Mouse (Mus musculus) stomach, embryonic 14.5 days (tissue): ENCODE measurements around the gene Rab11fip3. TPM values are rescaled to one million over a fixed set of nuclear protein-coding genes. Genes with fewer than 3 reads are reported as not detected.

Source experiments
- ATAC-seq: fragments of 200-750 bp; cut with Nextera tagmentation; 2 replicates; pipeline ENCODE4 v1.8.0; 2017; ENCODE audit warnings: low read depth, moderate TSS enrichment; ENCODE audit not compliant: insufficient number of reproducible peaks, insufficient read depth, low FRiP score
- H3K27ac ChIP-seq: fragments of 300-500 bp; sonication (generic); 2 replicates; pipeline ENCODE4 v1.5.1; 2014; ENCODE audit warnings: mild to moderate bottlenecking, low read length, moderate library complexity, mixed read lengths
- H3K27me3 ChIP-seq: fragments of 300-500 bp; sonication (generic); 2 replicates; pipeline ENCODE4 v1.6.1; 2014; ENCODE audit warnings: low read length, control low read depth, mixed read lengths; ENCODE audit not compliant: control insufficient read depth, insufficient read depth
- H3K36me3 ChIP-seq: fragments of 300-500 bp; sonication (generic); 2 replicates; pipeline ENCODE4 v1.6.1; 2014; ENCODE audit warnings: mild to moderate bottlenecking, control low read depth, low read length, moderate library complexity, mixed read lengths; ENCODE audit not compliant: control insufficient read depth, insufficient read depth
- H3K4me1 ChIP-seq: fragments of 300-500 bp; sonication (generic); 2 replicates; pipeline ENCODE4 v1.6.1; 2014; ENCODE audit warnings: low read length, control low read depth, mixed read lengths; ENCODE audit not compliant: control insufficient read depth, insufficient read depth
- H3K4me2 ChIP-seq: fragments of 300-500 bp; sonication (generic); replicated peaks from 2 replicates; pipeline ENCODE4 v1.6.1; 2014; ENCODE audit warnings: low read depth, low read length, control low read depth
- H3K4me3 ChIP-seq: fragments of 300-500 bp; sonication (generic); 2 replicates; pipeline ENCODE4 v1.5.1; 2014; ENCODE audit warnings: low read depth, low read length, control low read depth
- H3K9ac ChIP-seq: fragments of 300-500 bp; sonication (generic); replicated peaks from 2 replicates; pipeline ENCODE4 v1.6.1; 2014; ENCODE audit warnings: low read depth, mild to moderate bottlenecking, control low read depth, low read length, moderate library complexity, mixed read lengths
- H3K9me3 ChIP-seq: fragments of 300-500 bp; sonication (generic); 2 replicates; pipeline ENCODE4 v1.6.1; 2016; ENCODE audit warnings: low read depth, low read length, control low read depth; ENCODE audit not compliant: control insufficient read depth
- WGBS: fragments of 180-500 bp; shearing (Covaris S2); extraction: QIAGEN DNeasy Blood & Tissue Kit; methylation state at CpG from one replicate; pipeline ENCODE4 v1.1.7; 2014; 5-methylcytosine and 5-hydroxymethylcytosine counted together
- polyA plus RNA-seq: library from polyadenylated mRNA; unstranded; fragments of >200 nt; fragmentation: Nextera tagmentation; extraction: Ambion mirVana; gene quantifications from 2 replicates; pipeline ENCODE4 v1.2.1, GENCODE M21; 2014

Gene Rab11fip3
- polyA plus RNA-seq, 1 experiment from 2014 or later = 11.4 TPM

DNA sequence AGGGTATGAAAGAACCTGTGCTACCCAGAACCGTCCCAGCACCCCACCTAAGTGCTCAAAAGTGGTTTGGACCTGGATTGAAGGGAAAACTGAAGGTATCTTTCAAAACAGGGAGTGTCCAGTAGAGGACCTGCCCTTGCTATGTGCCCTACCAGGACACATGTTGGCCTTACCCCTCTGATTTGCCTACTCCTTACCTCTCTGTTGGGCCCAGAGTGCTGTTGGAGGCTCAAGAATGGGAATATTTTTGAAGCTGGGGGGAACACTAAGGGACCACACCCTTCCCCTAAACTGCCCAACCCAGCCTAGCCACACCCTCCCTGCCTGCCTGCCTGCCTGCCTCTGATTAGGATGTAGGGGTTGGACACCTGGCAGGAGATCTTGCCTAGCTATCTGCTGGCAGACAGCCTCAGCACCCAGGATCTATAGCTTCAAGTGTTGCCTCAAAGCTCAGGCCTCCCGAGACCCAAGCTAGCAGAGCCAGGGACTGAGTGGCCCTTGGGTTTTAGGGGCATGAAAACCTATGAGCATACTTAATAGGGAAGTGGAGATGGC is 126.7 kb downstream of the Rab11fip3 start:
- Histone ChIP-seq H3K9me3 (no peaks in the 10 kb centered on the region), H3K27ac (no peak overlapping the region), H3K27me3 (no peaks in the 10 kb centered on the region), H3K4me3 (no peak overlapping the region), H3K36me3 (no peaks in the 10 kb centered on the region; the same call in 1 of the 2 replicates), H3K4me2 (no peak overlapping the region), H3K9ac (no peak overlapping the region), H3K4me1 (peaks cover 6% of the 10 kb centered on the region; the same call in 1 of the 2 replicates)
- 82% methylated on average over 2 of the region's 2 CpGs for WGBS
- ATAC-seq = peak; percentile 70; the same call in 1 of the 2 replicates

GRCm38 (mm10) chr17:25941511-25942241 is 127.7 kb downstream of the Rab11fip3 start:
- 3% methylated on average over 53 of the region's 54 CpGs for WGBS
- Histone ChIP-seq H3K9me3 (no peaks in the 10 kb centered on the region), H3K4me3 (peak overlapping the region; percentile 86), H3K36me3 (peaks cover 5% of the 10 kb centered on the region), H3K27ac (peak overlapping the region; percentile 85), H3K4me1 (peaks cover 6% of the 10 kb centered on the region; the same call in 1 of the 2 replicates), H3K27me3 (no peaks in the 10 kb centered on the region), H3K4me2 (peak overlapping the region; percentile 60), H3K9ac (peak overlapping the region; percentile 91)
- ATAC-seq = peak; percentile 50

Other genes with a start within 250 kb of the Rab11fip3 start
- 25.3 and 28.3 TPM in 2 replicates for gene Wdr24, start 245.9 kb downstream of the Rab11fip3 start, polyA plus RNA-seq
- gene Jmjd8, start 240.7 kb downstream of the Rab11fip3 start, polyA plus RNA-seq = 41.9 and 44.4 TPM in 2 replicates
- 321 and 347 TPM in 2 replicates for gene Stub1, start 236.2 kb downstream of the Rab11fip3 start, polyA plus RNA-seq
- gene Rhbdl1, start 232.3 kb downstream of the Rab11fip3 start, polyA plus RNA-seq = 2.7 and 3.2 TPM in 2 replicates
- gene Gm20683, start 227.8 kb downstream of the Rab11fip3 start, polyA plus RNA-seq = 1.4 and 2.1 TPM in 2 replicates
- gene Rhot2, start 224.7 kb downstream of the Rab11fip3 start, polyA plus RNA-seq = 11.2 and 13.6 TPM in 2 replicates
- gene Wdr90, start 208.1 kb downstream of the Rab11fip3 start, polyA plus RNA-seq = 20.1 and 22.5 TPM in 2 replicates
- gene Mcrip2, start 200.8 kb downstream of the Rab11fip3 start, polyA plus RNA-seq = 23.2 and 23.3 TPM in 2 replicates
- gene Mettl26, start 194.5 kb downstream of the Rab11fip3 start, polyA plus RNA-seq = 66.9 and 67.5 TPM in 2 replicates
- gene Wfikkn1, start 188.7 kb downstream of the Rab11fip3 start, polyA plus RNA-seq = 0.52 and 0.65 TPM in 2 replicates
- 17.0 and 17.2 TPM in 2 replicates for gene Rab40c, start 149.8 kb downstream of the Rab11fip3 start, polyA plus RNA-seq
- 59.4 and 59.7 TPM in 2 replicates for gene Pigq, start 124.6 kb downstream of the Rab11fip3 start, polyA plus RNA-seq
- gene Nhlrc4, start 124.6 kb downstream of the Rab11fip3 start, polyA plus RNA-seq = 0.72 TPM in 1 of 2 replicates, not detected in the other
- gene A930017K11Rik, start 117.0 kb downstream of the Rab11fip3 start, polyA plus RNA-seq = 0.32 and 0.41 TPM in 2 replicates
- 23.9 and 27.1 TPM in 2 replicates for gene Capn15, start 83.8 kb downstream of the Rab11fip3 start, polyA plus RNA-seq
- gene Decr2, start 20.8 kb upstream of the Rab11fip3 start, polyA plus RNA-seq = 34.9 and 40.4 TPM in 2 replicates
- 90.7 and 96.5 TPM in 2 replicates for gene Nme4, start 26.0 kb upstream of the Rab11fip3 start, polyA plus RNA-seq
- gene Tmem8, start 43.7 kb upstream of the Rab11fip3 start, polyA plus RNA-seq = 2.9 and 3.9 TPM in 2 replicates
- 214 and 221 TPM in 2 replicates for gene Mrpl28, start 53.9 kb upstream of the Rab11fip3 start, polyA plus RNA-seq
- 10.5 and 12.9 TPM in 2 replicates for gene Axin1, start 69.1 kb upstream of the Rab11fip3 start, polyA plus RNA-seq
- gene Pdia2, start 129.5 kb upstream of the Rab11fip3 start, polyA plus RNA-seq = 2.3 and 6.5 TPM in 2 replicates
- gene Rgs11, start 133.4 kb upstream of the Rab11fip3 start, polyA plus RNA-seq = 18.3 and 19.3 TPM in 2 replicates
- 12.9 and 13.6 TPM in 2 replicates for gene Arhgdig, start 138.2 kb upstream of the Rab11fip3 start, polyA plus RNA-seq
- 49.2 and 51.1 TPM in 2 replicates for gene Fam234a, start 174.7 kb upstream of the Rab11fip3 start, polyA plus RNA-seq
- gene Luc7l, start 183.3 kb upstream of the Rab11fip3 start, polyA plus RNA-seq = 106 and 108 TPM in 2 replicates